ENCODE assay signal across 8 mouse cellular contexts in genomic region chr10:75121028-75121427, GRCm38 (mm10).
DNase-seq lines count a peak whose midpoint lies in the region; ATAC-seq and TF ChIP-seq lines count a peak whose summit lies in the region.

No protein-coding gene starts in this region.

- H3ac ChIP-seq in C2C12 (ENCODE audit: control insufficient read depth, insufficient read length, low read depth) (no peak overlapping the region), myocyte (ENCODE audit: control insufficient read depth, insufficient read length) (no peak overlapping the region)

- H3K36me3 ChIP-seq in C2C12 (ENCODE audit: control insufficient read depth, insufficient read depth) (peaks cover 12% of the 10 kb centered on the region), myocyte (ENCODE audit: control insufficient read depth, insufficient read depth) (no peaks in the 10 kb centered on the region)
- H3K36me3 ChIP-seq in forebrain, embryonic 15.5 days, result peaks cover 11% of the 10 kb centered on the region
- H3K36me3 ChIP-seq in hindbrain, embryonic 11.5 days (ENCODE audit: control insufficient read depth, insufficient read depth, low read length), result no peaks in the 10 kb centered on the region

- TF ChIP-seq CTCF in C2C12 (IDR thresholded peaks at IDR 0.05; ENCODE audit: control insufficient read depth, insufficient read depth, insufficient read length), result no peak

- no peak overlapping the region for H3K4me3 ChIP-seq in C2C12 (ENCODE audit: insufficient read depth, poor library complexity, severe bottlenecking)
- no peak overlapping the region for H3K4me3 ChIP-seq in forebrain, embryonic 15.5 days
- no peak overlapping the region for H3K4me3 ChIP-seq in hindbrain, embryonic 11.5 days (ENCODE audit: low read depth, low read length)
- H3K4me3 ChIP-seq in myocyte, result no peak overlapping the region

- H3K9me3 ChIP-seq in forebrain, embryonic 15.5 days, result no peaks in the 10 kb centered on the region
- no peaks in the 10 kb centered on the region for H3K9me3 ChIP-seq in hindbrain, embryonic 11.5 days (ENCODE audit: control insufficient read depth, low read length)

- 42% methylated on average over 5 of the region's 5 CpGs for WGBS in forebrain, embryonic 15.5 days
- 74% methylated on average over 5 of the region's 5 CpGs for WGBS in hindbrain, embryonic 11.5 days

- H3K27ac ChIP-seq in forebrain, embryonic 15.5 days (replicated peaks), result no peak overlapping the region
- no peak overlapping the region for H3K27ac ChIP-seq in hindbrain, embryonic 11.5 days (ENCODE audit: low read depth, low read length)

- peaks cover 22% of the 10 kb centered on the region for H3K4me1 ChIP-seq in forebrain, embryonic 15.5 days
- no peaks in the 10 kb centered on the region for H3K4me1 ChIP-seq in hindbrain, embryonic 11.5 days (replicated peaks; ENCODE audit: control insufficient read depth, insufficient read depth, low read length)

- H3K79me2 ChIP-seq in C2C12 (ENCODE audit: control insufficient read depth, insufficient read depth) (peaks cover 65% of the 10 kb centered on the region), myocyte (ENCODE audit: control insufficient read depth, insufficient read depth) (peaks cover 7% of the 10 kb centered on the region)

- H3K9ac ChIP-seq in forebrain, embryonic 15.5 days (replicated peaks), result no peak overlapping the region
- H3K9ac ChIP-seq in hindbrain, embryonic 11.5 days (ENCODE audit: low read depth, low read length), result no peak overlapping the region

- peaks cover 9% of the 10 kb centered on the region for H3K79me3 ChIP-seq in C2C12 (ENCODE audit: low read depth)

- TF ChIP-seq POLR2A in myocyte (IDR thresholded peaks at IDR 0.05; ENCODE audit: insufficient read length, low read depth), result no peak

- ATAC-seq in forebrain, embryonic 15.5 days (replicated peaks), result peak; percentile 53
- ATAC-seq in hindbrain, embryonic 11.5 days (ENCODE audit: low FRiP score), result peak; percentile 58; the same call in 1 of the 2 replicates
- ATAC-seq in inflammation-experienced regulatory T-cells, adult 6 months, result no peak

- peak; percentile 90 for DNase-seq in adipocyte (ENCODE audit: low spot score)
- peak; percentile 42 for DNase-seq in hindbrain, embryonic 11.5 days (ENCODE audit: low spot score)
- peak; percentile 64 to 82 for DNase-seq in layer of hippocampus, postnatal 14 days (ENCODE audit: low spot score in 2 of 2)
- no peak for DNase-seq in urinary bladder, adult 18-20 months (ENCODE audit: low spot score in 2 of 2)

- H3K27me3 ChIP-seq in C2C12 (ENCODE audit: control insufficient read depth, insufficient read depth, insufficient read length) (no peaks in the 10 kb centered on the region), myocyte (ENCODE audit: control insufficient read depth, insufficient read depth, insufficient read length) (no peaks in the 10 kb centered on the region)
- no peaks in the 10 kb centered on the region for H3K27me3 ChIP-seq in forebrain, embryonic 15.5 days
- H3K27me3 ChIP-seq in hindbrain, embryonic 11.5 days (ENCODE audit: control insufficient read depth, insufficient read depth, low read length), result no peaks in the 10 kb centered on the region

- no peak overlapping the region for H3K4me2 ChIP-seq in forebrain, embryonic 15.5 days (replicated peaks)
- no peak overlapping the region for H3K4me2 ChIP-seq in hindbrain, embryonic 11.5 days (replicated peaks; ENCODE audit: low read depth, low read length)
- peak overlapping the region; percentile 62 for H3K4me2 ChIP-seq in myocyte (ENCODE audit: low read depth)

TF ChIP-seq in C2C12, 6 proteins besides CTCF, POLR2A, EP300 and RAD21:
- no peak for TF ChIP-seq CEBPB (IDR thresholded peaks at IDR 0.05; ENCODE audit: low read depth)
- TF ChIP-seq MYOD1 (IDR thresholded peaks at IDR 0.05; ENCODE audit: control insufficient read depth, insufficient read length, low read depth), result peak; percentile 90

TF ChIP-seq in myocyte, 11 proteins besides CTCF, POLR2A, EP300 and RAD21:
- TF ChIP-seq POLR2AphosphoS2 (IDR thresholded peaks at IDR 0.05; ENCODE audit: insufficient read length, low read depth) (no peak), MYOG (IDR thresholded peaks at IDR 0.05; ENCODE audit: control insufficient read depth in 1 of 3, insufficient read depth in 1 of 3, insufficient read length in 2 of 3, low read depth in 2 of 3) (peak; percentile 60 to 91 (median 89)), USF1 (IDR thresholded peaks at IDR 0.05; ENCODE audit: low read depth) (no peak), TCF12 (IDR thresholded peaks at IDR 0.05; ENCODE audit: insufficient read depth, poor library complexity, severe bottlenecking) (no peak), CEBPB (IDR thresholded peaks at IDR 0.05; ENCODE audit: insufficient read depth, poor library complexity, severe bottlenecking) (0 out of 2 replicates have a peak, but pooled peaks have one; percentile 12), MAX (IDR thresholded peaks at IDR 0.05; ENCODE audit: low read depth) (peak; percentile 10), SRF (IDR thresholded peaks at IDR 0.05; ENCODE audit: control insufficient read depth, insufficient read length, low read depth) (no peak), REST (IDR thresholded peaks at IDR 0.05; ENCODE audit: insufficient read depth, insufficient read length) (no peak), TCF3 (IDR thresholded peaks at IDR 0.05; ENCODE audit: insufficient read length, low read depth) (peak; percentile 27), MYOD1 (IDR thresholded peaks at IDR 0.05; ENCODE audit: control insufficient read depth in 1 of 3, insufficient read length in 2 of 3, low read depth in 2 of 3) (peak; percentile 19 to 88 (median 85)), E2F4 (IDR thresholded peaks at IDR 0.05; ENCODE audit: insufficient read depth) (no peak)

Comparison
In these comparisons a context has a peak if more than half of its experiments do, and no peak if none do; other contexts are left out.
1. DNase-seq: peak in adipocyte (single experiment), hindbrain, embryonic 11.5 days (single experiment) and layer of hippocampus, postnatal 14 days (2 of 2); none in urinary bladder, adult 18-20 months (0 of 2).